Mouse (Mus musculus) limb, embryonic 14.5 days (tissue): ENCODE measurements at regions not wholly inside any gene's neighbourhood (a gene's known extent, or its start where the extent isn't known, plus 50 kb on each side); places are given as distances from the start of the nearest gene placed in this dataset.

Experiments
- ATAC-seq: fragments of 200-750 bp; cut with Nextera tagmentation; 2 replicates; pipeline ENCODE4 v1.8.0; 2017; ENCODE audit warnings: low read depth, moderate number of reproducible peaks, moderate TSS enrichment; ENCODE audit not compliant: low FRiP score
- DNase-seq: peaks from one replicate; pipeline ENCODE4 v3.0.0-alpha.2; 2015; ENCODE audit warnings: low spot score
- H3K27ac ChIP-seq: fragments of 300-500 bp; sonication (generic); replicated peaks from 2 replicates; pipeline ENCODE4 v1.5.1; 2014; ENCODE audit warnings: low read depth, mild to moderate bottlenecking, low read length, moderate library complexity, mixed read lengths
- H3K27me3 ChIP-seq: fragments of 300-500 bp; sonication (generic); 2 replicates; pipeline ENCODE4 v1.6.1; 2014; ENCODE audit warnings: low read length, mixed read lengths; ENCODE audit not compliant: control insufficient read depth, insufficient read depth
- H3K36me3 ChIP-seq: fragments of 300-500 bp; sonication (generic); 2 replicates; pipeline ENCODE4 v1.6.1; 2014; ENCODE audit warnings: mild to moderate bottlenecking, low read length, moderate library complexity, mixed read lengths; ENCODE audit not compliant: control insufficient read depth, insufficient read depth
- H3K4me1 ChIP-seq: fragments of 300-500 bp; sonication (generic); 2 replicates; pipeline ENCODE4 v1.6.1; 2014; ENCODE audit warnings: antibody characterized with exemption, low read length, mixed read lengths; ENCODE audit not compliant: control insufficient read depth, insufficient read depth
- H3K4me2 ChIP-seq: fragments of 300-500 bp; sonication (generic); replicated peaks from 2 replicates; pipeline ENCODE4 v1.6.1; 2014; ENCODE audit warnings: low read depth, mild to moderate bottlenecking, low read length, moderate library complexity; ENCODE audit not compliant: severe bottlenecking
- H3K4me3 ChIP-seq: fragments of 300-500 bp; sonication (generic); replicated peaks from 2 replicates; pipeline ENCODE4 v1.5.1; 2014; ENCODE audit warnings: low read length
- H3K9ac ChIP-seq: fragments of 300-500 bp; sonication (generic); 2 replicates; pipeline ENCODE4 v1.6.1; 2014; ENCODE audit warnings: mild to moderate bottlenecking, low read depth, low read length, moderate library complexity; ENCODE audit not compliant: severe bottlenecking
- H3K9me3 ChIP-seq: fragments of 300-500 bp; sonication (generic); 2 replicates; pipeline ENCODE4 v1.6.1; 2016; ENCODE audit warnings: low read length; ENCODE audit not compliant: control insufficient read depth
- POLR2A ChIP-seq: fragments of 200-500 bp; IDR thresholded peaks from 2 replicates; pipeline ENCODE4 v1.8.0; 2012; ENCODE audit warnings: inconsistent platforms, mild to moderate bottlenecking, moderate library complexity, borderline replicate concordance; ENCODE audit not compliant: insufficient read depth, insufficient read length; ENCODE audit errors: extremely low read depth
- WGBS: fragments of 180-500 bp; shearing (Covaris S2); extraction: QIAGEN DNeasy Blood & Tissue Kit; methylation state at CpG from one replicate; pipeline ENCODE4 v1.1.7; 2014; 5-methylcytosine and 5-hydroxymethylcytosine counted together

GRCm38 (mm10) chr16:95867516-95867915 lies 123.2 kb downstream of the Psmg1 start:
- no peaks in the 10 kb centered on the region for H3K36me3 ChIP-seq
- H3K4me1 ChIP-seq, result peaks cover 24% of the 10 kb centered on the region
- no peak for ATAC-seq
- H3K27ac ChIP-seq, result no peak overlapping the region
- no peaks in the 10 kb centered on the region for H3K27me3 ChIP-seq
- WGBS, result 72% methylated on average over 9 of the region's 9 CpGs
- no peak overlapping the region for H3K9ac ChIP-seq
- H3K4me2 ChIP-seq, result no peak overlapping the region
- no peak for DNase-seq
- no peak for TF ChIP-seq POLR2A
- H3K9me3 ChIP-seq, result no peaks in the 10 kb centered on the region
- H3K4me3 ChIP-seq, result no peak overlapping the region

GRCm38 (mm10) chr16:95866866-95867420 lies 123.8 kb downstream of the Psmg1 start:
- no peak for TF ChIP-seq POLR2A
- Histone ChIP-seq H3K27ac (no peak overlapping the region), H3K4me3 (no peak overlapping the region), H3K27me3 (no peaks in the 10 kb centered on the region), H3K4me1 (peaks cover 24% of the 10 kb centered on the region), H3K9me3 (no peaks in the 10 kb centered on the region), H3K4me2 (no peak overlapping the region), H3K36me3 (no peaks in the 10 kb centered on the region), H3K9ac (no peak overlapping the region)
- no peak for ATAC-seq
- 89% methylated on average over 1 of the region's 1 CpGs for WGBS
- no peak for DNase-seq

DNA sequence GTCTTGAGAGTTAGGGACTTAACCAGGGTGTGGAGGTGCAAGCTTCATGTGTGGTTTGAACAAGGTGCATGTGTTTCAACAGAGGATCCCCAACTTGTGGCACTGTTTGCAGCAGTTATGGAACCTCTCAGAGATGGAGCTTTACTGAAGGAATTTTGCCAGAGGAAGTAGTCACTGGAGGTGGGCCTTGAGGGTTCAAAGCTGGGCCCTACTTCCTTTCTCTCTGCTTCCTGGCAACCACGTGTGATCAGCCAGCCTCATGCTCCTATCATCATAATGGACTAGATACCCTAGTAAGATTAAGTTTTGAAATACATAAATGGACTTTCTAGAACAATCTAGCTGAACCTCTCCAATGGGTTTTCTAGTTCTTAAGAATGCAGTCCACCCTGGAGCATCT lies 125.2 kb downstream of the Psmg1 start:
- Histone ChIP-seq H3K36me3 (no peaks in the 10 kb centered on the region), H3K4me3 (no peak overlapping the region), H3K4me2 (no peak overlapping the region), H3K27ac (no peak overlapping the region), H3K9ac (no peak overlapping the region), H3K27me3 (no peaks in the 10 kb centered on the region), H3K4me1 (peaks cover 24% of the 10 kb centered on the region), H3K9me3 (no peaks in the 10 kb centered on the region)
- TF ChIP-seq POLR2A, result no peak
- DNase-seq, result no peak
- 68% methylated on average over 1 of the region's 1 CpGs for whole genome bisulfite sequencing
- no peak for ATAC-seq

DNA sequence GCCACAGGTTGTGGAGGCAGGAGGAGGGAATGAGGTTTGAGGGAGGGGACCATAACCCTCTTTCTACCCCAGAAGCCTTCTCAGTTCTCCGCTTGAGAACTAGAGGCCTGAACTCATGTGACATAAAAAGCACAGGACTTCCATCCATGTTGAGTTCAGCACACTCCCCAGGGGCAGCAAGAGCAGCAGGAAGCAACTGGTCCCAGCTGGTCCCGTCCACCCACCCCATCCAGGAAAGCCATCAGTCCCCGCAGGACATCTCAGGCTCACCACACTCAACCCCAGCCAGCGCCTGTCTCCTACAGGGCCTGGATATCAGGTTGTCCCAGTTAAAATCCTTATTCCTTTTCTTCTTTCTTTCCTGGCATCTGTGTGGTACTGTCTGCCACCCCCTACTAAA lies 126.1 kb downstream of the Psmg1 start:
- ATAC-seq (no peak), DNase-seq (no peak)
- Histone ChIP-seq H3K27ac (no peak overlapping the region), H3K4me2 (no peak overlapping the region), H3K9ac (no peak overlapping the region), H3K27me3 (no peaks in the 10 kb centered on the region), H3K9me3 (no peaks in the 10 kb centered on the region), H3K36me3 (no peaks in the 10 kb centered on the region), H3K4me3 (no peak overlapping the region), H3K4me1 (peaks cover 14% of the 10 kb centered on the region)
- 79% methylated on average over 4 of the region's 4 CpGs for WGBS
- no peak for TF ChIP-seq POLR2A

GRCm38 (mm10) chr16:95864106-95864505 lies 126.7 kb downstream of the Psmg1 start:
- no peak for DNase-seq
- Histone ChIP-seq H3K4me3 (no peak overlapping the region), H3K9me3 (no peaks in the 10 kb centered on the region), H3K9ac (no peak overlapping the region), H3K4me1 (peaks cover 10% of the 10 kb centered on the region; the same call in 1 of the 2 replicates), H3K36me3 (no peaks in the 10 kb centered on the region), H3K27me3 (no peaks in the 10 kb centered on the region), H3K27ac (no peak overlapping the region), H3K4me2 (no peak overlapping the region)
- ATAC-seq, result no peak
- TF ChIP-seq POLR2A, result no peak
- 46% methylated on average over 13 of the region's 13 CpGs for WGBS

DNA sequence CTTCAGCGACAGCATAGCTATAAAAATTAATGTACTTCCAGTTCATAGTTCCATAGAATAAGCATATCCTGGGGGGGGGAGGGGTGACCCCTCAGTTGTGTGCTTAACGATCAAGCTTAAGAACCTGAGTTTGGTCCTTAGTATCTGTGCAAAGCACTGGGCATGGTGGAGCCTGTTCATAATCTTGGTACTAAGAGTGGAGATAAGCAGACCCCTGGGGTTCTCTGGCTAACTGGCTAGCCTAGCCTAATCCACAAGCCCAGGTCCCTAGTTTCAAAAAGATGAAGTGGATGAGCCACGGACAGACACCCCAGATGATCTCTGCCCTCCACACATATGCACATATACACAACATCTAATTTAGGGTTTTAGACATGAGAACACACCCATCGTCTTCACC lies 127.2 kb downstream of the Psmg1 start:
- ATAC-seq, result no peak
- H3K27ac ChIP-seq, result no peak overlapping the region
- H3K4me1 ChIP-seq, result peaks cover 10% of the 10 kb centered on the region; the same call in 1 of the 2 replicates
- TF ChIP-seq POLR2A, result no peak
- H3K9me3 ChIP-seq, result no peaks in the 10 kb centered on the region
- H3K27me3 ChIP-seq, result no peaks in the 10 kb centered on the region
- no peaks in the 10 kb centered on the region for H3K36me3 ChIP-seq
- no peak overlapping the region for H3K4me2 ChIP-seq
- H3K9ac ChIP-seq, result no peak overlapping the region
- DNase-seq, result no peak
- H3K4me3 ChIP-seq, result no peak overlapping the region
- WGBS, result 67% methylated on average over 4 of the region's 4 CpGs
